ENCODE assay signal across 8 mouse cellular contexts in genomic region chr13:119690876-119691620, GRCm38 (mm10). TPM values are rescaled to one million over a fixed set of nuclear protein-coding genes. Genes with fewer than 3 reads are reported as not detected.
DNase-seq lines count a peak whose midpoint lies in the region; ATAC-seq and TF ChIP-seq lines count a peak whose summit lies in the region.

No protein-coding gene starts in this region.

- intact Hi-C loops in gastrocnemius, adult 2 months (cut with DNase I), result loop anchor here (2.0 kb wide), 1 partner anchor 100 kb away; the partner anchor contains the start of gene Zfp131
- intact Hi-C loops in gastrocnemius, postnatal 14 days (cut with DNase I; ENCODE audit: low total_unique reads), result no loop called here

- no peak for TF ChIP-seq CTCF in gastrocnemius, adult 2 months (IDR thresholded peaks at IDR 0.05)

- ATAC-seq in megakaryocyte-erythroid progenitor cell, adult 5-6 weeks (replicated peaks; ENCODE audit: low FRiP score, low TSS enrichment, poor library complexity, severe bottlenecking), result peak; percentile 12

- no peak for DNase-seq in gastrocnemius, adult 2 months
- DNase-seq in gastrocnemius, postnatal 14 days, result no peak
- peak; percentile 35 for DNase-seq in Muller cell, postnatal 12 days (ENCODE audit: inconsistent ontology term)
- peak; percentile 33 for DNase-seq in embryo, embryonic 9.5 days (ENCODE audit: extremely low spot score)
- DNase-seq in kidney, adult 11 months, result peak; percentile 85
- DNase-seq in urinary bladder, postnatal 14 days (ENCODE audit: low spot score), result no peak
- no peak for DNase-seq in layer of hippocampus, postnatal 10 days (ENCODE audit: low spot score in 2 of 2)

- H3K27ac ChIP-seq in gastrocnemius, adult 2 months, result peak overlapping the region; percentile 94

- H3K4me3 ChIP-seq in gastrocnemius, adult 2 months, result peak overlapping the region; percentile 97

RNA-seq across cellular contexts. Expression of gene Hmgcs1, which starts 0.9 kb away (rescaled TPM):
- 10 to 100 TPM; 23.6 to 31.9 TPM for total RNA-seq in gastrocnemius, adult 2 months (2021)
- total RNA-seq in gastrocnemius, postnatal 14 days (2021), result 10 to 100 TPM; 32.3 to 49.3 TPM
- total RNA-seq in megakaryocyte-erythroid progenitor cell, adult 5-6 weeks (2014; fragmentation: Nextera tagmentation), result 13.1 and 15.6 TPM in 2 replicates
- 25.0 and 38.1 TPM in 2 replicates for total RNA-seq in megakaryocyte-erythroid progenitor cell, adult 5-6 weeks (2017)
- 100 to 1,000 TPM; 630 to 638 TPM for total RNA-seq in layer of hippocampus, postnatal 10 days (2021)

Comparison
In these comparisons a context has a peak if more than half of its experiments do, and no peak if none do; other contexts are left out.
1. DNase-seq: peak in Muller cell, postnatal 12 days (single experiment), embryo, embryonic 9.5 days (single experiment) and kidney, adult 11 months (single experiment); none in gastrocnemius, adult 2 months (single experiment), gastrocnemius, postnatal 14 days (single experiment), urinary bladder, postnatal 14 days (single experiment) and layer of hippocampus, postnatal 10 days (0 of 2).
2. RNA of gene Hmgcs1, which starts 0.9 kb away (total RNA-seq): 630 to 638 TPM in layer of hippocampus, postnatal 10 days; 32.3 to 49.3 TPM in gastrocnemius, postnatal 14 days, 23.6 to 31.9 TPM in gastrocnemius, adult 2 months and 13.1 to 38.1 TPM in megakaryocyte-erythroid progenitor cell, adult 5-6 weeks; every median in the first group is over 10 times any median in the second.